Mouse (Mus musculus) myocyte (in vitro differentiated cells): ENCODE measurements around the gene Cnot10.

Experiments
- CEBPB ChIP-seq: IDR thresholded peaks from 2 replicates; pipeline ENCODE4 v1.6.1; 2011; ENCODE audit warnings: mild to moderate bottlenecking, moderate library complexity; ENCODE audit not compliant: poor library complexity, insufficient read depth, severe bottlenecking
- E2F4 ChIP-seq: IDR thresholded peaks from one replicate; pipeline ENCODE4 v1.6.1; 2011; ENCODE audit warnings: mild to moderate bottlenecking, control low read depth, moderate library complexity; ENCODE audit not compliant: insufficient read depth
- MAX ChIP-seq: IDR thresholded peaks from one replicate; pipeline ENCODE4 v1.6.1; 2011; ENCODE audit warnings: low read depth, mild to moderate bottlenecking, control low read depth
- MYOG ChIP-seq, 3 experiments: IDR thresholded peaks; one replicate each; pipeline ENCODE4 v1.6.1; 2011; ENCODE audit warnings: control low read depth in 2 of 3, low read depth in 2 of 3, mild to moderate bottlenecking in 2 of 3; ENCODE audit not compliant: insufficient read length in 2 of 3, control insufficient read depth in 1 of 3, insufficient read depth in 1 of 3
- POLR2A ChIP-seq: IDR thresholded peaks from one replicate; pipeline ENCODE4 v1.6.1; 2011; ENCODE audit warnings: low read depth, mild to moderate bottlenecking, control low read depth, moderate library complexity; ENCODE audit not compliant: insufficient read length
- POLR2AphosphoS2 ChIP-seq: IDR thresholded peaks from one replicate; pipeline ENCODE4 v1.6.1; 2011; ENCODE audit warnings: low read depth, control low read depth; ENCODE audit not compliant: insufficient read length
- TCF12 ChIP-seq: IDR thresholded peaks from one replicate; pipeline ENCODE4 v1.6.1; 2011; ENCODE audit warnings: mild to moderate bottlenecking, control low read depth; ENCODE audit not compliant: poor library complexity, insufficient read depth, severe bottlenecking

GRCm38 (mm10) chr9:114687639-114688038 is 47.7 kb upstream of the Cnot10 start:
- no peak for TF ChIP-seq POLR2A
- no peak for TF ChIP-seq MYOG (IDR thresholded peaks at IDR 0.05; ENCODE audit: control insufficient read depth in 1 of 3, insufficient read depth in 1 of 3, insufficient read length in 2 of 3, low read depth in 2 of 3)
- no peak for TF ChIP-seq MAX
- TF ChIP-seq POLR2AphosphoS2 = no peak
- no peak for TF ChIP-seq CEBPB
- no peak for TF ChIP-seq TCF12
- no peak for TF ChIP-seq E2F4
